Mouse (Mus musculus) ES-E14 (cell line): ENCODE data around the gene Tmem222. TPM values are rescaled to one million over a fixed set of nuclear protein-coding genes. Genes with fewer than 3 reads are reported as not detected.

Experiments
- DNase-seq: peaks from one replicate; pipeline ENCODE4 v3.0.0-alpha.2; 2013; ENCODE audit warnings: low read depth, low spot score
- H3K27ac ChIP-seq: 2 replicates; pipeline ENCODE4 v1.5.1; 2012; ENCODE audit warnings: low read depth, mild to moderate bottlenecking, low read length, moderate library complexity, mixed read lengths; ENCODE audit not compliant: poor library complexity, insufficient read depth, severe bottlenecking
- H3K36me3 ChIP-seq: 2 replicates; pipeline ENCODE4 v1.6.1; 2012; ENCODE audit warnings: mild to moderate bottlenecking, low read length, moderate library complexity, mixed read lengths; ENCODE audit not compliant: control insufficient read depth, poor library complexity, insufficient read depth, severe bottlenecking
- H3K4me1 ChIP-seq, 2 experiments: fragments of 150-350 bp in 1 of 2; sonication (generic) in 1 of 2; 2 replicates each; pipeline ENCODE4 v1.6.1; 2012; ENCODE audit warnings: low read length in 2 of 2, mild to moderate bottlenecking in 1 of 2, mixed read lengths in 1 of 2; ENCODE audit not compliant: control insufficient read depth in 2 of 2, insufficient read depth in 2 of 2, poor library complexity in 1 of 2
- H3K4me3 ChIP-seq, 2 experiments: fragments of 150-350 bp in 1 of 2; sonication (generic) in 1 of 2; 2 replicates each; pipeline ENCODE4 v1.5.1; 2012; ENCODE audit warnings: low read length in 2 of 2, low read depth in 1 of 2, mild to moderate bottlenecking in 1 of 2, mixed read lengths in 1 of 2; ENCODE audit not compliant: insufficient read depth in 1 of 2, poor library complexity in 1 of 2, severe bottlenecking in 1 of 2
- H3K9ac ChIP-seq: 2 replicates; pipeline ENCODE4 v1.6.1; 2012; ENCODE audit warnings: low read depth, mild to moderate bottlenecking, low read length, mixed read lengths; ENCODE audit not compliant: poor library complexity, insufficient read depth, severe bottlenecking
- H3K9me3 ChIP-seq: fragments of 150-350 bp; sonication (generic); 2 replicates; pipeline ENCODE4 v1.6.1; 2012; ENCODE audit warnings: low read depth, mild to moderate bottlenecking, low read length; ENCODE audit not compliant: control insufficient read depth, insufficient read depth
- CHD2 ChIP-seq: IDR thresholded peaks from 2 replicates; pipeline ENCODE4 v1.6.1; 2014; ENCODE audit warnings: mild to moderate bottlenecking, low read depth, low read length, inconsistent platforms
- HCFC1 ChIP-seq: IDR thresholded peaks from 2 replicates; pipeline ENCODE4 v1.6.1; 2012; ENCODE audit warnings: low read length, inconsistent platforms, borderline replicate concordance; ENCODE audit not compliant: insufficient read depth
- MAFK ChIP-seq: IDR thresholded peaks from 2 replicates; pipeline ENCODE4 v1.6.1; 2014; ENCODE audit warnings: mild to moderate bottlenecking, low read depth, low read length, inconsistent platforms; ENCODE audit not compliant: insufficient read depth
- ZC3H11A ChIP-seq: IDR thresholded peaks from 2 replicates; pipeline ENCODE4 v1.6.1; 2012; ENCODE audit warnings: low read depth, mild to moderate bottlenecking, inconsistent platforms, low read length, borderline replicate concordance
- ZNF384 ChIP-seq: IDR thresholded peaks from 2 replicates; pipeline ENCODE4 v1.6.1; 2012; ENCODE audit warnings: low read depth, low read length, inconsistent platforms
- in situ Hi-C, 2 experiments: fragments of 600-800 bp; cut with MboI; formaldehyde crosslinking; loops; one replicate each; pipeline ENCODE4 v1.15.1; 2025; ENCODE audit warnings: low sequenced_read_pairs in 2 of 2, inconsistent platforms in 1 of 2; ENCODE audit not compliant: unreplicated experiment in 2 of 2
- total RNA-seq: library from RNA; depleted of rRNA; stranded (reverse); fragments of 300-350 nt; gene quantifications from 2 replicates; pipeline ENCODE4 v1.2.3, GENCODE M21; 2012

The Tmem222 gene
- total RNA-seq, 1 experiment, result 73.3 TPM

- TF ChIP-seq ZC3H11A (0 out of 2 replicates have a peak, but pooled peaks have one; percentile 19), MAFK (no peak), HCFC1 (0 out of 2 replicates have a peak, but pooled peaks have one; percentile 31), ZNF384 (no peak), CHD2 (no peak)
- Histone ChIP-seq H3K4me3 (peak overlapping the region; percentile 26 to 52), H3K9me3 (no peaks in the 10 kb centered on the region), H3K9ac (peak overlapping the region; percentile 52; the same call in 1 of the 2 replicates), H3K27ac (no peak overlapping the region), H3K4me1 (peaks cover 0 to 16% of the 10 kb centered on the region in 2 experiments; a peak in 2 of 4 replicates), H3K36me3 (no peaks in the 10 kb centered on the region)
- in situ Hi-C loops, result no loop called here
- peak; percentile 57 for DNase-seq
These were observed 27.0 kb downstream of the Tmem222 start for GRCm38 (mm10) chr4:133250609-133251008.

GRCm38 (mm10) chr4:133247806-133248449 is 29.7 kb downstream of the Tmem222 start:
- DNase-seq, result no peak
- in situ Hi-C loops, result no loop called here
- no peak overlapping the region for H3K9ac ChIP-seq
- no peak overlapping the region for H3K27ac ChIP-seq
- no peaks in the 10 kb centered on the region for H3K9me3 ChIP-seq
- H3K36me3 ChIP-seq, result no peaks in the 10 kb centered on the region
- TF ChIP-seq HCFC1, result no peak
- TF ChIP-seq ZC3H11A, result no peak
- no peak for TF ChIP-seq CHD2
- TF ChIP-seq MAFK, result no peak
- TF ChIP-seq ZNF384, result no peak
- no peak overlapping the region for H3K4me3 ChIP-seq
- H3K4me1 ChIP-seq, result peaks cover 0 to 16% of the 10 kb centered on the region in 2 experiments; a peak in 2 of 4 replicates

- Histone ChIP-seq H3K9ac (no peak overlapping the region), H3K36me3 (no peaks in the 10 kb centered on the region), H3K9me3 (no peaks in the 10 kb centered on the region), H3K4me1 (peaks cover 0 to 20% of the 10 kb centered on the region in 2 experiments; a peak in 2 of 4 replicates), H3K27ac (no peak overlapping the region), H3K4me3 (no peak overlapping the region)
- no peak for DNase-seq
- in situ Hi-C loops, result no loop called here
- TF ChIP-seq HCFC1 (no peak), ZC3H11A (no peak), MAFK (no peak), ZNF384 (no peak), CHD2 (no peak)
These were observed 30.5 kb downstream of the Tmem222 start for GRCm38 (mm10) chr4:133247072-133247471.

- no peak for TF ChIP-seq MAFK
- TF ChIP-seq ZC3H11A, result no peak
- no peak for TF ChIP-seq CHD2
- TF ChIP-seq HCFC1, result no peak
- TF ChIP-seq ZNF384, result no peak
- H3K4me1 ChIP-seq, result peaks cover 0 to 9% of the 10 kb centered on the region in 2 experiments; a peak in 1 of 4 replicates
These were observed 33.3 kb downstream of the Tmem222 start for GRCm38 (mm10) chr4:133244289-133244688.

More at GRCm38 (mm10) chr4:133244289-133244688, 33.3 kb downstream of the Tmem222 start:
- Histone ChIP-seq H3K9me3 (no peaks in the 10 kb centered on the region), H3K9ac (no peak overlapping the region), H3K36me3 (no peaks in the 10 kb centered on the region), H3K4me3 (no peak overlapping the region), H3K27ac (no peak overlapping the region)
- no peak for DNase-seq
- in situ Hi-C loops, result no loop called here
